Mouse (Mus musculus) adrenal gland (tissue): ENCODE results near the gene Prr32.

ENCODE experiments used
- intact Hi-C: fragments of 180-260 bp; cut with DNase I; formaldehyde crosslinking; loops from one replicate; pipeline ENCODE4 v1.15.1; 2025
- long read RNA-seq, 2 experiments: library from polyadenylated mRNA; unstranded; transcript quantifications; one replicate each; pipeline ENCODE4 v2.0.0; 2020; ENCODE audit warnings: borderline replicate concordance in 1 of 2; ENCODE audit not compliant: insufficient replicate concordance in 1 of 2

Gene Prr32
- long read RNA-seq, experiment 1, result 0 reads
- long read RNA-seq, experiment 2, result 0 reads

GRCm38 (mm10) chrX:45090604-45091003, at the start of gene Prr32:
Prr32 (plus strand) TSS chrX:45090904.
- intact Hi-C loops, result no loop called here
